Mouse (Mus musculus): Measurements from ENCODE around the gene Klf8. TPM values are rescaled to one million over a fixed set of nuclear protein-coding genes. Genes with fewer than 3 reads are reported as not detected.

Gene Klf8
- polyA plus RNA-seq, 1 experiment from 2014 or later, result 5.1 TPM

Other genes with a start within 250 kb of the Klf8 start
- 2.2 and 2.6 TPM in 2 replicates for gene Usp51, start 231.0 kb upstream of the Klf8 start, polyA plus RNA-seq (2015; fragmentation: Nextera tagmentation; extraction: Ambion mirVana)
- gene Mageh1, start 199.9 kb upstream of the Klf8 start, polyA plus RNA-seq (2015; fragmentation: Nextera tagmentation; extraction: Ambion mirVana), result 88.7 and 96.5 TPM in 2 replicates
- gene Foxr2, start 118.7 kb upstream of the Klf8 start, polyA plus RNA-seq (2015; fragmentation: Nextera tagmentation; extraction: Ambion mirVana), result 0.28 and 0.75 TPM in 2 replicates
- 6.1 and 7.1 TPM in 2 replicates for gene Rragb, start 97.5 kb upstream of the Klf8 start, polyA plus RNA-seq (2015; fragmentation: Nextera tagmentation; extraction: Ambion mirVana)

Data from forebrain, embryonic 15.5 days (tissue).